Mouse (Mus musculus) cortical plate, adult 2 months (tissue): ENCODE data around the gene Rps11.

Experiments used
- CTCF ChIP-seq: fragments of 200-500 bp; IDR thresholded peaks from 2 replicates; pipeline ENCODE4 v1.5.1; 2011; ENCODE audit warnings: mild to moderate bottlenecking, control low read depth, low read length; ENCODE audit not compliant: insufficient read depth; ENCODE audit errors: extremely low read depth
- POLR2A ChIP-seq: fragments of 200-500 bp; IDR thresholded peaks from 2 replicates; pipeline ENCODE4 v1.6.1; 2011; ENCODE audit warnings: mild to moderate bottlenecking, low read length, control low read depth; ENCODE audit not compliant: insufficient read depth; ENCODE audit errors: extremely low read depth

DNA sequence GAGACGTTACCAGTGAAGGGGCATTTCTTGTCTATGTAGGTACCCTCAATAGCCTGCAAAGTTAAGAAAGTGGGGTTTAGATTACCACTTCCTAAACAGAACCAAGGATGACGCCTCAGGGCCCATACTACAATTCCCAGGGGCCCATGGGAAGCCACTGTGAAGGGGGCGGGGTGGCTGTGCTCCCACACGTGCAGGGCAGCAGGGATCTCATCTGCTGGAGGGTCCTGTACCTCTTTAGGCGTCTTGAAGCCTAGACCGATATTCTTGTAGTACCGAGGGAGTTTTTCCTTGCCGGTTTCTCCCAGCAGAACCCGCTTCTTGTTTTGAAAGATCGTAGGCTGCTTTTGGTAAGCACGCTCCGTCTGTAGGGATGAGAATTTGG is 1.1 kb downstream of the Rps11 start:
- TF ChIP-seq CTCF (no peak), POLR2A (no peak)
